Mouse (Mus musculus) stomach, embryonic 15.5 days (tissue): ENCODE results near the gene Nfia. TPM values are rescaled to one million over a fixed set of nuclear protein-coding genes. Genes with fewer than 3 reads are reported as not detected.

Experiments
- ATAC-seq: fragments of 200-750 bp; cut with Nextera tagmentation; 2 replicates; pipeline ENCODE4 v1.8.0; 2017; ENCODE audit warnings: low read depth, moderate number of reproducible peaks, moderate TSS enrichment; ENCODE audit not compliant: insufficient read depth, low FRiP score
- H3K27ac ChIP-seq: fragments of 300-500 bp; sonication (generic); 2 replicates; pipeline ENCODE4 v1.5.1; 2015; ENCODE audit warnings: mild to moderate bottlenecking, inconsistent platforms
- H3K27me3 ChIP-seq: fragments of 300-500 bp; sonication (generic); replicated peaks from 2 replicates; pipeline ENCODE4 v1.6.1; 2015; ENCODE audit warnings: inconsistent platforms
- H3K36me3 ChIP-seq: fragments of 300-500 bp; sonication (generic); 2 replicates; pipeline ENCODE4 v1.6.1; 2015; ENCODE audit warnings: inconsistent platforms
- H3K4me1 ChIP-seq: fragments of 300-500 bp; sonication (generic); 2 replicates; pipeline ENCODE4 v1.6.1; 2015; ENCODE audit warnings: inconsistent platforms
- H3K4me2 ChIP-seq: fragments of 300-500 bp; sonication (generic); 2 replicates; pipeline ENCODE4 v1.6.1; 2015; ENCODE audit warnings: mild to moderate bottlenecking, inconsistent platforms
- H3K4me3 ChIP-seq: fragments of 300-500 bp; sonication (generic); replicated peaks from 2 replicates; pipeline ENCODE4 v1.5.1; 2015; ENCODE audit warnings: inconsistent platforms
- H3K9ac ChIP-seq: fragments of 300-500 bp; sonication (generic); 2 replicates; pipeline ENCODE4 v1.6.1; 2015; ENCODE audit warnings: inconsistent platforms
- H3K9me3 ChIP-seq: fragments of 300-500 bp; sonication (generic); 2 replicates; pipeline ENCODE4 v1.6.1; 2016; ENCODE audit warnings: inconsistent platforms
- WGBS: fragments of 180-500 bp; shearing (Covaris S2); methylation state at CpG from one replicate; pipeline ENCODE4 v1.1.7; 2015; 5-methylcytosine and 5-hydroxymethylcytosine counted together
- polyA plus RNA-seq: library from polyadenylated mRNA; unstranded; fragments of >200 nt; fragmentation: Nextera tagmentation; extraction: Ambion mirVana; gene quantifications from 2 replicates; pipeline ENCODE4 v1.2.1, GENCODE M21; 2015

Nfia gene
- polyA plus RNA-seq, 1 experiment from 2014 or later, result 45.5 TPM

- Histone ChIP-seq H3K9ac (no peak overlapping the region), H3K4me1 (peaks cover 23% of the 10 kb centered on the region), H3K4me2 (no peak overlapping the region), H3K9me3 (no peaks in the 10 kb centered on the region), H3K4me3 (no peak overlapping the region), H3K27me3 (no peaks in the 10 kb centered on the region), H3K36me3 (no peaks in the 10 kb centered on the region), H3K27ac (peak overlapping the region; percentile 64)
- no peak for ATAC-seq
- 56% methylated on average over 3 of the region's 3 CpGs for WGBS
Observed at GRCm38 (mm10) chr4:97924855-97925254, 152.3 kb downstream of the Nfia start.

- Histone ChIP-seq H3K4me1 (peaks cover 21% of the 10 kb centered on the region), H3K4me3 (no peak overlapping the region), H3K4me2 (no peak overlapping the region), H3K36me3 (no peaks in the 10 kb centered on the region), H3K27me3 (no peaks in the 10 kb centered on the region), H3K9ac (no peak overlapping the region), H3K9me3 (no peaks in the 10 kb centered on the region), H3K27ac (no peak overlapping the region; the same call in 1 of the 2 replicates)
- no peak for ATAC-seq
- WGBS, result 53% methylated on average over 4 of the region's 4 CpGs
Observed at GRCm38 (mm10) chr4:97925644-97926043, 153.1 kb downstream of the Nfia start.

- Histone ChIP-seq H3K4me3 (no peak overlapping the region), H3K27ac (0 out of 2 replicates have a peak overlapping the region, but pooled peaks have one; percentile 3), H3K9ac (no peak overlapping the region), H3K27me3 (no peaks in the 10 kb centered on the region), H3K36me3 (no peaks in the 10 kb centered on the region), H3K4me2 (no peak overlapping the region), H3K9me3 (no peaks in the 10 kb centered on the region), H3K4me1 (peaks cover 20% of the 10 kb centered on the region)
- ATAC-seq, result no peak
- 50% methylated on average over 5 of the region's 5 CpGs for WGBS
Observed at GRCm38 (mm10) chr4:97926607-97927308, 154.2 kb downstream of the Nfia start.

- H3K9ac ChIP-seq, result no peak overlapping the region
- H3K4me3 ChIP-seq, result no peak overlapping the region
- H3K27me3 ChIP-seq, result no peaks in the 10 kb centered on the region
- ATAC-seq, result no peak
- H3K4me2 ChIP-seq, result no peak overlapping the region
- WGBS, result 48% methylated on average over 3 of the region's 3 CpGs
- H3K36me3 ChIP-seq, result no peaks in the 10 kb centered on the region
- no peak overlapping the region for H3K27ac ChIP-seq
- H3K9me3 ChIP-seq, result no peaks in the 10 kb centered on the region
- H3K4me1 ChIP-seq, result peaks cover 20% of the 10 kb centered on the region
Observed at GRCm38 (mm10) chr4:97927309-97927656, 154.7 kb downstream of the Nfia start.

GRCm38 (mm10) chr4:97936371-97936770 is 163.8 kb downstream of the Nfia start:
- no peak overlapping the region for H3K4me3 ChIP-seq
- no peak for ATAC-seq
- no peaks in the 10 kb centered on the region for H3K36me3 ChIP-seq
- no peak overlapping the region for H3K4me2 ChIP-seq
- peaks cover 7% of the 10 kb centered on the region; the same call in 1 of the 2 replicates for H3K4me1 ChIP-seq
- no peaks in the 10 kb centered on the region for H3K9me3 ChIP-seq
- H3K9ac ChIP-seq, result no peak overlapping the region
- H3K27me3 ChIP-seq, result no peaks in the 10 kb centered on the region
- WGBS, result 91% methylated on average over 2 of the region's 2 CpGs
- no peak overlapping the region for H3K27ac ChIP-seq

GRCm38 (mm10) chr4:97936912-97937311 is 164.4 kb downstream of the Nfia start:
- no peak for ATAC-seq
- WGBS, result 52% methylated on average over 3 of the region's 3 CpGs

GRCm38 (mm10) chr4:97939492-97939891 is 167.0 kb downstream of the Nfia start:
- Histone ChIP-seq H3K4me3 (no peak overlapping the region), H3K27ac (0 out of 2 replicates have a peak overlapping the region, but pooled peaks have one; percentile 23), H3K4me2 (no peak overlapping the region), H3K9me3 (no peaks in the 10 kb centered on the region), H3K27me3 (no peaks in the 10 kb centered on the region), H3K36me3 (no peaks in the 10 kb centered on the region), H3K9ac (no peak overlapping the region), H3K4me1 (peaks cover 7% of the 10 kb centered on the region; the same call in 1 of the 2 replicates)
- 35% methylated on average over 4 of the region's 4 CpGs for WGBS
- ATAC-seq, result peak; percentile 35; the same call in 1 of the 2 replicates

More at GRCm38 (mm10) chr4:97936912-97937311, 164.4 kb downstream of the Nfia start:
- Histone ChIP-seq H3K4me2 (no peak overlapping the region), H3K27ac (no peak overlapping the region), H3K9ac (no peak overlapping the region), H3K4me1 (peaks cover 7% of the 10 kb centered on the region; the same call in 1 of the 2 replicates), H3K27me3 (no peaks in the 10 kb centered on the region), H3K4me3 (no peak overlapping the region), H3K9me3 (no peaks in the 10 kb centered on the region), H3K36me3 (no peaks in the 10 kb centered on the region)

- Histone ChIP-seq H3K27ac (0 out of 2 replicates have a peak overlapping the region, but pooled peaks have one; percentile 23), H3K4me2 (no peak overlapping the region), H3K27me3 (no peaks in the 10 kb centered on the region), H3K9me3 (no peaks in the 10 kb centered on the region), H3K36me3 (no peaks in the 10 kb centered on the region), H3K9ac (no peak overlapping the region), H3K4me3 (no peak overlapping the region), H3K4me1 (peaks cover 7% of the 10 kb centered on the region; the same call in 1 of the 2 replicates)
- WGBS, result 69% methylated on average over 4 of the region's 4 CpGs
- no peak for ATAC-seq
Observed at GRCm38 (mm10) chr4:97939920-97940520, 167.5 kb downstream of the Nfia start.

GRCm38 (mm10) chr4:97941616-97942015 is 169.1 kb downstream of the Nfia start:
- Histone ChIP-seq H3K27ac (0 out of 2 replicates have a peak overlapping the region, but pooled peaks have one; percentile 48), H3K4me2 (no peak overlapping the region; the same call in 1 of the 2 replicates), H3K36me3 (no peaks in the 10 kb centered on the region), H3K9me3 (no peaks in the 10 kb centered on the region), H3K9ac (no peak overlapping the region), H3K27me3 (no peaks in the 10 kb centered on the region), H3K4me3 (no peak overlapping the region), H3K4me1 (peaks cover 7% of the 10 kb centered on the region; the same call in 1 of the 2 replicates)
- WGBS, result 58% methylated on average over 8 of the region's 8 CpGs
- no peak for ATAC-seq

- peaks cover 6% of the 10 kb centered on the region; the same call in 1 of the 2 replicates for H3K4me1 ChIP-seq
- H3K4me2 ChIP-seq, result no peak overlapping the region
- H3K4me3 ChIP-seq, result no peak overlapping the region
- WGBS, result 90% methylated on average over 2 of the region's 2 CpGs
- no peak overlapping the region for H3K9ac ChIP-seq
- H3K9me3 ChIP-seq, result no peaks in the 10 kb centered on the region
- H3K36me3 ChIP-seq, result no peaks in the 10 kb centered on the region
- no peaks in the 10 kb centered on the region for H3K27me3 ChIP-seq
- ATAC-seq, result no peak
- no peak overlapping the region for H3K27ac ChIP-seq
Observed at GRCm38 (mm10) chr4:97944309-97944708, 171.8 kb downstream of the Nfia start.

- Histone ChIP-seq H3K4me3 (no peak overlapping the region), H3K27me3 (no peaks in the 10 kb centered on the region), H3K4me1 (0 out of 2 replicates have a peak, but pooled peaks cover 2% of the 10 kb centered on the region), H3K9ac (no peak overlapping the region), H3K9me3 (no peaks in the 10 kb centered on the region), H3K4me2 (no peak overlapping the region), H3K36me3 (no peaks in the 10 kb centered on the region), H3K27ac (no peak overlapping the region)
- WGBS, result 92% methylated on average over 5 of the region's 5 CpGs
- no peak for ATAC-seq
Observed at GRCm38 (mm10) chr4:97947484-97947883, 174.9 kb downstream of the Nfia start.

- no peak for ATAC-seq
- Histone ChIP-seq H3K9ac (no peak overlapping the region), H3K36me3 (no peaks in the 10 kb centered on the region), H3K4me2 (no peak overlapping the region), H3K4me3 (no peak overlapping the region), H3K27me3 (no peaks in the 10 kb centered on the region), H3K27ac (no peak overlapping the region), H3K9me3 (no peaks in the 10 kb centered on the region), H3K4me1 (0 out of 2 replicates have a peak, but pooled peaks cover 4% of the 10 kb centered on the region)
- WGBS, result 43% methylated on average over 8 of the region's 8 CpGs
Observed at GRCm38 (mm10) chr4:97948250-97948649, 175.7 kb downstream of the Nfia start.
